Mouse (Mus musculus) myocyte (in vitro differentiated cells): ENCODE data around the gene Psmd5. TPM values are rescaled to one million over a fixed set of nuclear protein-coding genes. Genes with fewer than 3 reads are reported as not detected.
"Not testable (repeated sequence)": the region's sequence is repeated elsewhere in the genome, so short reads cannot be mapped to it uniquely, and the experiment has no call there.

Experiments
- H3K27me3 ChIP-seq: one replicate; pipeline ENCODE4 v1.6.1; 2011; ENCODE audit not compliant: control insufficient read depth, insufficient read depth, insufficient read length
- H3K36me3 ChIP-seq: one replicate; pipeline ENCODE4 v1.6.1; 2011; ENCODE audit not compliant: control insufficient read depth, insufficient read depth
- H3K4me2 ChIP-seq: one replicate; pipeline ENCODE4 v1.6.1; 2011; ENCODE audit warnings: low read depth, control low read depth
- H3K4me3 ChIP-seq: one replicate; pipeline ENCODE4 v1.5.1; 2011; ENCODE audit warnings: mild to moderate bottlenecking, control low read depth, moderate library complexity
- H3K79me2 ChIP-seq: one replicate; pipeline ENCODE4 v1.6.1; 2011; ENCODE audit not compliant: control insufficient read depth, insufficient read depth
- H3ac ChIP-seq: one replicate; pipeline ENCODE4 v1.6.1; 2011; ENCODE audit not compliant: control insufficient read depth, insufficient read length
- CEBPB ChIP-seq: IDR thresholded peaks from 2 replicates; pipeline ENCODE4 v1.6.1; 2011; ENCODE audit warnings: mild to moderate bottlenecking, moderate library complexity; ENCODE audit not compliant: poor library complexity, insufficient read depth, severe bottlenecking
- E2F4 ChIP-seq: IDR thresholded peaks from one replicate; pipeline ENCODE4 v1.6.1; 2011; ENCODE audit warnings: mild to moderate bottlenecking, control low read depth, moderate library complexity; ENCODE audit not compliant: insufficient read depth
- MAX ChIP-seq: IDR thresholded peaks from one replicate; pipeline ENCODE4 v1.6.1; 2011; ENCODE audit warnings: low read depth, mild to moderate bottlenecking, control low read depth
- MYOD1 ChIP-seq, 3 experiments: IDR thresholded peaks; one replicate each; pipeline ENCODE4 v1.6.1; 2011; ENCODE audit warnings: control low read depth in 2 of 3, low read depth in 2 of 3, mild to moderate bottlenecking in 2 of 3, moderate library complexity in 1 of 3; ENCODE audit not compliant: insufficient read length in 2 of 3, control insufficient read depth in 1 of 3
- MYOG ChIP-seq, 3 experiments: IDR thresholded peaks; one replicate each; pipeline ENCODE4 v1.6.1; 2011; ENCODE audit warnings: control low read depth in 2 of 3, low read depth in 2 of 3, mild to moderate bottlenecking in 2 of 3; ENCODE audit not compliant: insufficient read length in 2 of 3, control insufficient read depth in 1 of 3, insufficient read depth in 1 of 3
- POLR2A ChIP-seq: IDR thresholded peaks from one replicate; pipeline ENCODE4 v1.6.1; 2011; ENCODE audit warnings: low read depth, mild to moderate bottlenecking, control low read depth, moderate library complexity; ENCODE audit not compliant: insufficient read length
- POLR2AphosphoS2 ChIP-seq: IDR thresholded peaks from one replicate; pipeline ENCODE4 v1.6.1; 2011; ENCODE audit warnings: low read depth, control low read depth; ENCODE audit not compliant: insufficient read length
- REST ChIP-seq: IDR thresholded peaks from one replicate; pipeline ENCODE4 v1.6.1; 2011; ENCODE audit warnings: mild to moderate bottlenecking, control low read depth, moderate library complexity; ENCODE audit not compliant: insufficient read depth, insufficient read length
- SRF ChIP-seq: IDR thresholded peaks from one replicate; pipeline ENCODE4 v1.6.1; 2011; ENCODE audit warnings: low read depth; ENCODE audit not compliant: control insufficient read depth, insufficient read length
- TCF12 ChIP-seq: IDR thresholded peaks from one replicate; pipeline ENCODE4 v1.6.1; 2011; ENCODE audit warnings: mild to moderate bottlenecking, control low read depth; ENCODE audit not compliant: poor library complexity, insufficient read depth, severe bottlenecking
- TCF3 ChIP-seq: IDR thresholded peaks from one replicate; pipeline ENCODE4 v1.6.1; 2011; ENCODE audit warnings: low read depth, control low read depth; ENCODE audit not compliant: insufficient read length
- USF1 ChIP-seq: IDR thresholded peaks from one replicate; pipeline ENCODE4 v1.6.1; 2011; ENCODE audit warnings: low read depth, mild to moderate bottlenecking, control low read depth, moderate library complexity
- polyA plus RNA-seq: library from polyadenylated mRNA; unstranded; fragments of >200 nt; fragmentation: generic; extraction: Trizol; gene quantifications from one replicate; pipeline ENCODE4 v1.2.1, GENCODE M21; 2012; ENCODE audit warnings: missing spikeins

The Psmd5 gene
- polyA plus RNA-seq, 1 experiment, result 27.2 TPM

- H3K4me2 ChIP-seq, result peak overlapping the region; percentile 98
- H3K36me3 ChIP-seq, result peaks cover 6% of the 10 kb centered on the region
- peak overlapping the region; percentile 62 for H3K4me3 ChIP-seq
- H3K79me2 ChIP-seq, result peaks cover 35% of the 10 kb centered on the region
- TF ChIP-seq TCF3 (no peak), E2F4 (no peak), TCF12 (no peak), MAX (no peak), CEBPB (no peak), SRF (no peak), REST (no peak), MYOG (IDR thresholded peaks at IDR 0.05; ENCODE audit: control insufficient read depth in 1 of 3, insufficient read depth in 1 of 3, insufficient read length in 2 of 3, low read depth in 2 of 3) (no peak), POLR2A (no peak)
- H3ac ChIP-seq, result peak overlapping the region; percentile 74
- H3K27me3 ChIP-seq, result no peaks in the 10 kb centered on the region
Measured at GRCm38 (mm10) chr2:34826460-34827231, 48.1 kb downstream of the Psmd5 start.

GRCm38 (mm10) chr2:34825827-34826459 is 48.8 kb downstream of the Psmd5 start, which contains the start of gene Fbxw2:
Fbxw2 (minus strand) TSS chr2:34826311.
- peak within 1 kb of the TSS; percentile 98 for H3K4me2 ChIP-seq
- H3K79me2 ChIP-seq, result peaks cover 38% of the 10 kb centered on the region
- H3K36me3 ChIP-seq, result peaks cover 11% of the 10 kb centered on the region
- peak within 1 kb of the TSS; percentile 74 for H3ac ChIP-seq
- peak within 1 kb of the TSS; percentile 62 for H3K4me3 ChIP-seq
- no peaks in the 10 kb centered on the region for H3K27me3 ChIP-seq
- no peak for TF ChIP-seq TCF3
- TF ChIP-seq E2F4, result no peak
- no peak for TF ChIP-seq CEBPB
- no peak for TF ChIP-seq MAX
- TF ChIP-seq USF1, result no peak
- TF ChIP-seq TCF12, result no peak
- TF ChIP-seq MYOD1 (IDR thresholded peaks at IDR 0.05; ENCODE audit: control insufficient read depth in 1 of 3, insufficient read length in 2 of 3, low read depth in 2 of 3), result no peak
- TF ChIP-seq POLR2AphosphoS2, result peak; percentile 87
- TF ChIP-seq REST, result no peak
- no peak for TF ChIP-seq MYOG (IDR thresholded peaks at IDR 0.05; ENCODE audit: control insufficient read depth in 1 of 3, insufficient read depth in 1 of 3, insufficient read length in 2 of 3, low read depth in 2 of 3)
- peak; percentile 83 for TF ChIP-seq POLR2A
- TF ChIP-seq SRF, result peak; percentile 80

- H3K27me3 ChIP-seq, result no peaks in the 10 kb centered on the region
- H3ac ChIP-seq, result no peak overlapping the region
- TF ChIP-seq MAX (no peak), MYOD1 (IDR thresholded peaks at IDR 0.05; ENCODE audit: control insufficient read depth in 1 of 3, insufficient read length in 2 of 3, low read depth in 2 of 3) (no peak), POLR2A (no peak), SRF (no peak), TCF12 (no peak), E2F4 (no peak), POLR2AphosphoS2 (no peak), CEBPB (no peak), MYOG (IDR thresholded peaks at IDR 0.05; ENCODE audit: control insufficient read depth in 1 of 3, insufficient read depth in 1 of 3, insufficient read length in 2 of 3, low read depth in 2 of 3) (no peak), REST (no peak), USF1 (no peak), TCF3 (no peak)
- H3K79me2 ChIP-seq, result peaks cover 36% of the 10 kb centered on the region
- peaks cover 40% of the 10 kb centered on the region for H3K36me3 ChIP-seq
- no peak overlapping the region for H3K4me3 ChIP-seq
- no peak overlapping the region for H3K4me2 ChIP-seq
Measured at GRCm38 (mm10) chr2:34818492-34818891, 56.3 kb downstream of the Psmd5 start.

- not testable (repeated sequence) for H3ac ChIP-seq, H3K27me3 ChIP-seq, H3K4me2 ChIP-seq, H3K4me3 ChIP-seq
- TF ChIP-seq MYOD1 (IDR thresholded peaks at IDR 0.05; ENCODE audit: control insufficient read depth in 1 of 3, insufficient read length in 2 of 3, low read depth in 2 of 3), result peak in 1 of 3 experiments; percentile 21
- peaks cover 33% of the 10 kb centered on the region for H3K79me2 ChIP-seq
- peaks cover 50% of the 10 kb centered on the region for H3K36me3 ChIP-seq
Measured at GRCm38 (mm10) chr2:34815893-34816292, 58.9 kb downstream of the Psmd5 start.
